Mouse (Mus musculus): ENCODE measurements around the gene Ino80d.
A peak's percentile ranks its signal among the peaks of the same experiment; 100 is the strongest.
"Not testable (repeated sequence)": the region's sequence is repeated elsewhere in the genome, so short reads cannot be mapped to it uniquely, and the experiment has no call there.

Gene Ino80d

DNA sequence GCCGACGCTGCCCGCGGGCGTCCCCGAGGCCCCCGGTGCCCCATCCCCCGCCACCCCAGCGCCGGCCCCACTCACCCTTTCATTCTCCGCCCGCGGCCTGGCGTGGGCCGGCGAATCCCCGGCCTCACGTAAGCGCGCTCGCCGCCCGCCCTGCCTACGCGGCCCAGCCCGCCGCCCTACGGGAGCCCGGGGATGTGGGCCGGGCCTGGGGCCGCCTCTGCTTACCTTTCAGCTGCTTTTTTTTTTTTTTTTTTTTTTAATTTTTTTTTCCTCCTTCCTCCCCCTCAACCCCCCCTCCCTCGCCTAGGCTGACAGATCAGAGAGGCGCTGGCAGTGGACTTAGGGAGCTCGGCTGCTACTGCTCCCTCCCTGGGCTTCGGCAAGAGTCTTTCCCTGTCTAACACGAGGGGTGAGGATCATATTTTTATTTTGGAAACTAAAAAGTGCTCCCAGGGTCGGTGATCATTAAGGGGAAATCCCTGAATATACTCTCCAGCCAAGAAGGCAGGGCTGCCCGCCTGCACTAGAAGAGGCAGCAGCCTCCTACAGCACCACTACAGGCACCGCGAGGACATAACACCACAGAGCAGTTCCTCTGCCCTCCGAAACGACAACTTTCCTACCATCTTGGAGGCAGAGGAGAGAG lies at the start of gene Ino80d:
TSS of gene Ino80d (minus strand) at position 532 of the 646 bp plus-strand sequence.
- DNase-seq (ENCODE audit: low spot score in 2 of 2), result peak; percentile 74 to 80

DNA sequence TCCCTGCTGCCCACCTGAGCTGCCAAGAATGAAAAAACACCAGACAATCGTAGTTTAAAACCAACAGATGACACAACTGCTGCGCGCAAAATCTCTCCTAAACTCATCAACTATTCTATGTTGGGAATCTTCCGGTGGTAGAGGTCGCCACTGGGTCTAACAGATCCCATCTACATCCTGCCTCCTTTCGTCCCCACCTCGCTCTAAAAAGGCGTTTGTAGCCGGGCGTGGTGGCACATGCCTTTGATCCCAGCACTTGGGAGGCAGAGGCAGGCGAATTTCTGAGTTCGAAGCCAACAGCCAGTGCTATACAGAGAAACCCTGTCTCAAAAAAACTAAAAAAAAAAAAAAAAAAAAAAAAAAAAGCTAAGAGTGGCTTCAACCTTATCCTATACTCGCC lies 25.8 kb upstream of the Ino80d start:
- DNase-seq (ENCODE audit: low spot score in 2 of 2), result no peak

DNA sequence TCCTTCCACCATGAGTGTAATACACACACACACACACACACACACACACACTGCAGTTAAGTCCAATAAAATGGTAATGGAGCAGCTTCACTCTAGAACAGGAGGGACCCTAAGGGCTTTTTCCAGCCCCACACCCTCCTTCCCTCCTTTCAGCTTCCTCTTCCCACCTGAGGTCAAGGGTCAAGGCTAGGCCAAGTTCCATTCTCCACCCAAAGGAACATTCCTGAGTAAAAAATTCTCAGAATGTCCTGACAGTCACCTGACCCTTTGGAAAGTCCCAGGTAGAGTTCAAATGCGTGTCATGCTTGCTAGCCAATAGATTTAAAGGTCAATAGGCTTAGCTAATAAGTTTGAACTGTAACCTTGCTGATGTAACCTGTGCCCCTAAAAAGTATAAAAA lies 24.1 kb upstream of the Ino80d start:
- not testable (repeated sequence) for DNase-seq (ENCODE audit: low spot score in 2 of 2)

DNA sequence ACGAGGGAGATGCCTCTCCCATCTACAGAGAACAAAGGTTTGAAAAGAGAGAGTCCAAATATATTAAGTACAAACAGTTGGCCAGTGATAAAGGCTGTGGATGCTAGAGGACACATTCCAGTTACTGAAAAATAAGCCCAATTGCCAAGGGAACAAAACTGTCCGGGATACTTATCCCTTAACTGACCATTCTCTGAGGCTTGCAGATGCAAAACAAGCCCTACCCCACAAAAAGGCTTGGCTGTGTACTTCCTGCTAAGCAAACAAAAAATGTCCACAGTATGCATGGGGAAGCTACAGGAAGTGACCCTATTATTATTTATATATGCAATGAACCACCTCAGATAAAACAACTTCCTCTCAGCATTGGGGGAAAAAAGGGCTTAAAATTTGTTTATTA lies 23.5 kb upstream of the Ino80d start:
- DNase-seq (ENCODE audit: low spot score in 2 of 2), result no peak

DNA sequence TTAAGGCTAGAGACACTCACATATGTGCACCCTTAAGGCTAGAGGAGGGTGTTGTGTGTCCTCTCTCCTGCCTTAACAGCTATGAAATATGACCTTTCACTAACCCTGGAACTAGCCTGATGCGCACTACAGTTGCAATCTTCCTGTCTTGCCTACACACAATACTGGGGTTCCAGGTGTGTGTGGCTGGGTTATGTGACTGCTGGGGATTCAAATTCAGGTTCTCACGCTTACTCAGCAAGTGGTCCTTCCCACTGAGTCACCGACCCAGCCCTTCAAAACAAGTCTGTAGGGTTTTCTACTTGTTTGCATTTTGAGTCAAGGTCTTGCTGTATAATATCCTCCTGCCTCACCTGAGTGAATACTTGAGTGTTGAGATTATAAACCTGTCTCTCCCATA lies 20.1 kb upstream of the Ino80d start:
- no peak for DNase-seq (ENCODE audit: low spot score in 2 of 2)

DNA sequence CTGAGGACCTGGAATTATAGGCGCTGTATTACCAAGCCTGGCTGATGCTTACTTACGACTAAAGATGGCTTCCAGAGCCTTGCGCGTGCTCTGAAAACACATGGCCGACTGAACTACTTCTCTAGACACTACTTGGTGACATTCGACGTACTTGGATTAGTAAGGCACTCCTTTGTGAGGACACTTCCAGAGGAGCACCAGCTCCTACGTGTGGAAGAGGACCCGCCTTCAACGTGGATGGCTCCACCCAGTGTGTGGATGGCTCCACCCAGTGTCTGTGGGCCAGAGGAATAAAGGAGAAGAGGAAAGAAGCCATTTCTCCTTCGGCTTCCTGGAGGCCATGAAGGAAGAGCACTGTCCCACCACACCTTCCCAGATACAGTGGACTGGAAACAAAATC lies 17.3 kb upstream of the Ino80d start:
- DNase-seq (ENCODE audit: low spot score in 2 of 2), result no peak

DNA sequence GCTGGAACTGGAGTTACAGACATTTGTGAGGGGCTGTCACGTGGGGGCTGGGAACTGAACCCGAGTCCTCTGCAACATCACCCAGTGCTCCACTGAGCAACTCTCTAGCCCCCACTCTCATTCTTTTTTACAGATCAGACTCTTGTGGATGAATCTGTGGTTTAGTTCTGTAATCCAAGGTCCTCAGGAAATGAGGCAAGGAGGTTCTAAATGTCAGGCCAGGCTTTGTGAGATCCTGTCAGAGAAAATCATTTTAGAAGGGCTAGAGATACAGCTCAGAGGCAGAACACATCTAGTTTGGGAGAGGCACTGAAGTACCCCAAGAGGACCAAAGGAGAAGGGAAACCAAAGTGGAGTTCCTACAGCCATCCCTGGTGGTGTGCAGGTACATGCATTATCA lies 16.4 kb upstream of the Ino80d start:
- DNase-seq (ENCODE audit: low spot score in 2 of 2), result no peak

DNA sequence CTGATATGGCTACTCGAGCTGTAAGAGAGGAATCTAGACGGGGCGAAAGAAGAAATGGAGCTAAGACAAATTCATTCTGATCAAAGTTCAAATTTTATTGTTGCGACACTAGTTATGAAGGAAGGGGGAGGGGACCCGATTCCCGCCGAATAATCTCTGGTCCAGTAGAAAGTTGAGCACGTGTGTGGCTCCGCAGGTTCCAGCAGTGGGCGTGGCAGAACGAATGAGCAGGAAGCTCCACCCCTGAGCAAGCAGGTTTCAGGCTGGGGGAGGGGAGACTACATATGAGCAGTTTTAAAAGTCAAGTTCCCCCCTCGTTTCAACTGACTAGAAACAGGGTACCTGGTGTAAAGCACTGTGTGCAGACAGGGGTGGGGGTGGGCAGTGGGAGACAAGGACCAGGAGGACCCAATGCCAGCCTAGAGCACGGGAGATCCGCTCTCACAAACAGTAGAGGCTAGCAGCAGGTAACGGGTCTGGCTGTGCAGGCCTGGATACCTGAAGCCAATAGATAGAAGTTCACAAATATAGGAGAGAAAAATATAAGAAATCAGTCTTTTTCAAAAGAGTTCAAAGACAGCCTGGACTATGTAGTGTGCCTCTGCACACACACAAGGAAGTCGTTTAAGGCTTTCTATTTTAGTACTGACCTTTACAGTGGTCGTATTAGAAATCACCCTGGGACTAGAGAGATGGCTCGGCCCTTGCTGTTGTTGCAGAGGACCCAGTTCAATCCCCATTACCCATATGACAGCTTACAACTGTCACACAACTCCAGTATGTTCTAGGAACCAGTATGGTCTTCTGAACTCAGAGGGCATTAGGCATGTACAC lies 15.6 kb upstream of the Ino80d start:
- DNase-seq (ENCODE audit: low spot score in 2 of 2), result no peak

DNA sequence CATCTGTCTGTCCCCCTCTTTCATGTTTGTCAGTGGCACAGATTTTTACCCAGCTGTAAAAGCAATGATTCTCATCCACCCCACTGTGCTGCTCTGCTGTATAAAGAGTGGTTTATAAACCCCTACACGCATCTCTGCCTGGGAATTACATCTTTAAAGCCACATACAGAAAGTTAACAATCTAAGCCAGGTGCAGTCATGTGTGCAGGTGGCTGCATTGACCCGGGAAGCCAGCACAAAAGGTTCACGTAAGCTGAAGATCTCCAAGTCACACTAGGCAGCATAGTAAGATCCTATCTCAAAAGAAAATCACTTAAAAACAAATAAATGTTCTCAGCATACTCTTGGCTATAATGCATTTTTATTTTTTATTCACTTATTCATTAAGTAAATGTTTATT lies 14.8 kb upstream of the Ino80d start:
- no peak for DNase-seq (ENCODE audit: low spot score in 2 of 2)

DNA sequence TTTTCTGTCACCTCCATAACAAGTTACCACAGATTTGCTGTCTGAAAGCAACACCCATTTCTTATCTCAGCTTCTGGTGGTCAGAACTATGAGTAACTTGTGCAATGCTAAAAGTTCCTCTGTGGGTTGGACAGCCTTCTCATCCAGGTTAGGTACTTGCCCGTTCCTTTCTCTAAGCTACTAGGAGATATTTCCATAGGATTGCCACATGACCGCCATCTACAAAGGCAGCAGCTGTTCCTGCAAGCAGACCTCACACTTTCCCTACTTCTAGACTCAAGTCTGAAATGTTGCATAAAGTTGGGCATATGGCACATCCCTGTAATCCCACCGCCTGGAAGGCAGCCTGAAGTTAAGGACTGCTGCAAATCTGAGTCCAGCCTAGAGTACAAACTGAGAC lies 11.7 kb upstream of the Ino80d start:
- peak in 1 of 2 experiments; percentile 14 for DNase-seq (ENCODE audit: low spot score in 2 of 2)

DNA sequence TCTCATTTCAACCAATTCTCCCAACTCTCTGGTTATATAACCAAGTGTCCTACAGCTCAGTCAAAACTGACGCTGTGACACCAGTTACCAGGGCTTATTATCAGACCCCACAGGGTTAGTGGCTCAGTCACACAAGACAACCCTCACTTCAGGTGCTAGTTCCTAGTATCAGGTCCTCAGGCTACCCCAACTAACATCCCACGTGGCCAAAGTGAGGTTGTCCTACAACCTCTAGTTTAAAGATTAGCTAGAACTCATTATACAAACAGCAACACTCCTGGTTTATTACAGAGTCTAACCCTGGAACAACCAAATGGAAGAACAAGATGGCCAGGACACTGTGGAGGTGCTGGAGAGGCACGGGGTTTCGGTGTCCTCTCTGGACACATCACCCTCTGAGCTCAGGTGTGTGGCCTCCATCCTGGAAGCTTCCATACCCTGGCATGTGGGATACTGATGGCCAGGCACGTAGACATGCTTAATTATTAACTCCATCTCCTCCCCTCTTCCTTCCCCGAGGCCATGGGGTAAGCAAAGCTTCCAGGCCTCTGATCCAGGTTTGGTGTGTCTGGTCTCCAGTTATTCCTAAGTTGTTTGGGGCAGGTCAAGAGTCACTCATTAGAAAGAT lies 9.5 kb upstream of the Ino80d start:
- DNase-seq (ENCODE audit: low spot score in 2 of 2), result no peak

DNA sequence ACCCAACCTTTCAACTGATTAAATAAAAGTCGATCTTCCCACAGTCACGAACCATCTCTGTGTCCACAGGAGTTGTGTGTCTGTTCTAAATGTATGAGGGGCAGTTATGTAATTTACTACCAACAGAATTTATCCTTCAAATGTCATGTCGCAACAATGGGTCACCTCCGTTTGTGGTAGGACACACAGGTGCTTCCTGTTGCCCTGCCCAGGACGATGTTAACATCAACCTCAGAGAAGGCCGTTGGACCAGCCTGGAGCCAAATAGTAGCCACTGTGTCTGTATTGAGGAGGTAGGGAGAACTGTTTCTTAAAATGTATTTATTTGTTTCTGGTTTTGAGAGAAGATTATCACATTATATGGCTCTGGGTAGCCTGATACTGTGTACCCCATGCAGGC lies 7.5 kb upstream of the Ino80d start:
- DNase-seq (ENCODE audit: low spot score in 2 of 2), result no peak

DNA sequence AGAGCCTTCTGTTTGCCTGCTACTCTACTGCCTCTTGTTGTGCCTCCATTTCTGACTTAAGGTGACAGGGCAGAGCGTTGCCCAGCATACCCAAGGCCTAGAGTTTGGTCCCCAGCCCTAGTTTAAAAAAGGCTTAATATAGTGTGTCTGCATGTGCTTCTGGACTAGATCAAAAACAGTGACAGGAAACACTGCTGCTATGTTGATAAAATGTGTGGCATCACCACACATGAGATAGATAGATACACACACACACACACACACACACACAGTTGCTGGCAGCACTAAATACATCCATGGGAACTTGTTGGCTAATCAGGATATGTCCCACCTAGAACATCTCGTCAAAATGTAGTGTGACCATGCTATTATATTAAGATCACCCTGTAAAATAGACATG lies 5.9 kb upstream of the Ino80d start:
- no peak for DNase-seq (ENCODE audit: low spot score in 2 of 2)

DNA sequence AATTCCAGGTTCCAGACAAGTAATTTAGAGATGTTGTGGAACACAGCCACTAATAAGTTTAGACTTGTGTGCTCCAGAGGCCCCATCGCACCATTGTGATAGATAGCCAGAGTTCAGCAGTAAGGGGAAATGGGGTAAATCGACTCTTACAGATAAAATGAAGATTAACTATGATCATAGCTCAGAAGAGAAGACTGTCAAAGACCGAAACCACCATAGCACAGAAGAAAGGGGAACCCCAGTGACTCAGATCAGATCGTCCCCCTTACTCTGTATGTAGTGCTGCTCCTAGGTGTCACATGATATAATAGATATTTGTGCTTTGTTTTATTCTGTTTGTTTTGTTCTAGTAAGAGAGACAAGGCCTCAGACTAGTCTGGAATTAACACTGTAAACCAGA lies 5.2 kb upstream of the Ino80d start:
- no peak for DNase-seq (ENCODE audit: low spot score in 2 of 2)

DNA sequence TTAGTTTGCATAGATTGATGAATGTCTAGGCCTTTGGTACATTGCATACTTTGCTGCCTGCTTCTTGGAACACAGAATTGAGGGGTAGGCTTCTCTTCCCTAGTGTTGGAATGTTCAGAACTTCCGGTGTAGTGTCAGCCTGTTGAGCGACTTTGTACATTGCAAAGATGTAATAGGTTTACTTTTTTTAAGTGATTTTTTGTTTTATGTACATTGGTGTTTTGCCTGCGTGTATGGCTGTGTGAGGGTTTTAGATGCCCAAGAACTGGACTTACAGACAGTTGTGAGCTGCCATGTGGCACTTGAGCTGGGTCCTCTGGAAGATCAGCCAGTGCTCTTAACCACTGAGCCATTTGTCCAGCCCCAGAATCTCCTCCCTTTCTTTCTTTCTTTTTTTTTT lies 1.1 kb upstream of the Ino80d start:
- DNase-seq (ENCODE audit: low spot score in 2 of 2), result no peak

DNA sequence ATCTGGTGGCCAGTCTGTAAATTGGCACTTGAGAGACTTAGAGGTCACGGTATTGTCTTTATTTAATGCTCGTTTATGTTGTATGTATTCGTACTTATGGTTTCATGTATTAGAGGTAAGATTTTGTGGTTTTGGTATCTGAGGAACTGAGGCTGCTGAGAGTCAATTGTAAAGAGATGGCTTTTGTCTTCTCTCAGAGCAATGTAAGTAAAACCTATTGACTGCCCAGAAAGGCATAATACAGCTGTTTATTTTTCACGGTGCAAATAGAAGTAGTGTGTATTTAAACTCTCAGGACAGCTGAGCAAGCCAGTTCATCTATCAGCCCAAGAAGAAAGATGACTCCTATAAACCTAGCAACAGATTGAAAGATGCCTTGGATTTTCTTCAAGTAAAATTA lies 629 bp upstream of the Ino80d start:
- no peak for DNase-seq (ENCODE audit: low spot score in 2 of 2)

DNA sequence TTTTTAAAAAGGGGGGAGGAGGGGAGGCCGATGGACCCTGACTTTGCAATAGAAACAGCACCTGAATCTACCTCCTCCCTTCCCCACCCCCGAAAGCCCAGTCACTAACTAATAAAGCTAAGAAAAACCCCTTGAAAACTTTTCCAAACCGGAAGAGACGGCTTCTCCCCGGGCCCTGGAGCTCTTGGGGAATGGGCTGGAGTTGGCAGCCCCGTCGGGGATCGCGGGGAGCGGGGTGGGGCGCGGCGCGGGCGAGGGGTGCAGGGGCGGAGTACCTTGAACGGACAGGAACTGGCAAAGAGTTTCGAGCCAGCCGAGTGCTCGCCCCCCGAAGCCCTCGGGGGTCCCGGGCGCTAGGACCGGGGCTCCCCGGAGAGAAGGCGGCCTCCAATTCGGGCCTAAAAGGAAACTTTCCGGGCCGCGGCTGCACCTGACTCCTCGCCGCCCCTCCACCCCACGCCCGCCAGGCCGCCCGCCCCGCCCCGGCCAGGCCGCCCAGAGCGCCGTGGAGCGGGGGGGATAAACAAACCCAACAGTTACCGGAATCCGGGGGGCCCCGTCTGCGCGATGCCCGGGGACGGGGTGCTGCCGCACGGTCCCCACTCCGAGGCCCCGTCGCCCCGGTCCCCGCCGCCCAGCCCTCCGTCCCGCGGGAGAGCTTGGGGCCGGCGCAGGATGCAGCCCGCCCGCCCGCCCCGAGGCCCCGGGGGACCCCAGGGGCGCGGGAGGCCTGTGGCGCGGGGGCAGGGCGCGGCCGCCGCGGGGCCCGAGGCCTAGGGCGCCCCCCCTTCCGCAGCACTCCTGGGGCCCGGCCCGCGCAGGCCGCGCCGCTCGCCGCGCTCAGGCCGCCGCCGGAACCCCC lies 962 bp downstream of the Ino80d start:
- DNase-seq (ENCODE audit: low spot score in 2 of 2), result peak; percentile 20 to 25

DNA sequence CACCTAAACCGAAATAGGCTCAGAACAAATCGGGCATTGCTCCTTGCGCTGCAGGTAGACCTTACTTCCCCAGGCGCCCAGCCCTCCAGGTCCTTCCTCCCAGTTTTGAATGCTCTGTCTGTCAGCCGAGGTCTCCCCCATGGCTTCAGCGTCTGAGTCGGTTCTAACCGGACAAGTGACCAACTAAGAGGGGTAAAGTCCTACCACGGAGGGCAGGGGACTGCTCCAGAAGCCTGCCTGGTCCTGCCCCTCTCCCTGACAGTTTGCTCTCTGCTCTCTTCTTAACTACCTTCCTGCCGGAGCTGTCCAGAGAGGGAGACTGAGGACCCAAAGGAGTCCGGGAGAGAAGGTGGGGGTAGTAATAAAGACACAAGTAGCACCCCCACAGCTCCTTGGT lies 1.6 kb downstream of the Ino80d start:
- DNase-seq (ENCODE audit: low spot score in 2 of 2), result peak in 1 of 2 experiments; percentile 26

DNA sequence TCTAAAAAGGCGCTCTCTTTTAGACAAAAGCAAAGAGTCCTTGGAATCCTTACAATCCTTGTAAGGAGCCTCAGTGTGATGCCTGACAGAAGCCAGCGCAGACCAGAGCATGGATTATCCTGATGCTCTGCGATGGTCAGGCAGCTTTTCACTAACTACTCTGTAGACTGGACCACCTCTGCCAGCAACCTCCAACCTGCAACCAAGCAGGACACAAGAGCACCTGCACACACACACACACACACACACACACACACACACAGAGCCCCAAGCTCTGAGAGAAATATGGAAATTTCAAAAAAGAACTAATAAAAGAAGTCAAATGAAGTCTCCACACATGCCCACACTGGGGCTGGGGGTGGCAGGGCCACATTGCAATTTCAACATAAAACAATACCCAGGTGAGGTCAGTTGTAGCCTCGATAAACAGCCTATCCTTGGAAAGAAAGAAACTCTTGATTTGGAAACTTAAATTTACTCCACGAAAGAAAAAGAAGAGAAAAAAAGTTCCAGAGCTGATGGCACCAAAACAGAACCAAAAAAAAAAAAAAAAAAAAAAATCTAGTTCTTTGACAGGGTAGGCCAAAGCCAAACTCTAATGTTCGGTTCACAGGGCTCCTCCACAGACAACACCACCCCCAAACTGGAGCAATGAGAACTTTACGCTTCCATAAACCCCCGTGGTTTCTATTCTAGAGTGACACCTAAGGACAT lies 2.2 kb downstream of the Ino80d start:
- DNase-seq (ENCODE audit: low spot score in 2 of 2), result no peak

DNA sequence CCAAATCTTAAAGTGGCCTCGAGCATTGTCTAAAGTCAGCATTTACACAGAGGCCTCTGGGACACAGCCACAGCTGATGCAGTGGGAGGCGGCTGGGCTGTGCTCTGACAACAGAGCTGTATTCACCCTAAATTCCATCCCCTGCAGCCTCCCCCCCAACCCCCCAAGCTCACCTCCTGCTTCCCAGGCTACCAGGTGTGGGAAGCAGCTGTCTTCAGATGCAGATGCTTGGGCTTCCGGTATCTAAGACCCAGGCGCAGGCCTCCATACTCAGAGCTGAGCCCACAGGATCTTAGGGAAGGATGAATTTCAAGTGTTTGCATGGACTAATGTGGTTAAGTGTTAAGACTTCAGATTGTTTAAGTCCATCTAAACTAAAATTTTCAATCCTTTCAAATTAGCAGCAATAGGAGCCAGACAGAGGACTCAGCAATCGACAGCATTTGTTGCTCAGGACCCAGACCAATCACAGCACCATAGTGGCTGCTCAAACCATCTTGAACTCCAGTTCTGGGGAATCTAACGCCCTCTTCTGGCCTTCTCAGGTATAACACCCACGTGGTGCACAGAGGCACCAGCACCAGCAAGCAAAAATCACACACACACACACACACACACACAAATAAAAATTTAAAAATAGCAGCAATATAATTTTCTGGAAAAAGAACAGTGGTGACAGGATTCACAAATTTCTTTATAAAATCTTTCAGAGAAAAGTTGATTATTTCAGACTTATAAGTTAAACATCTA lies 3.8 kb downstream of the Ino80d start:
- DNase-seq (ENCODE audit: low spot score in 2 of 2), result no peak
